Mouse (Mus musculus): ENCODE measurements around the gene Dpp10. TPM values are rescaled to one million over a fixed set of nuclear protein-coding genes. Genes with fewer than 3 reads are reported as not detected.

Dpp10 gene
- polyA plus RNA-seq, 1 experiment, result not detected

GRCm38 (mm10) chr1:123995780-123996179 is 49.6 kb downstream of the Dpp10 start:
- TF ChIP-seq CTCF (IDR thresholded peaks at IDR 0.05; ENCODE audit: low read depth, low read length) (no peak), POLR2A (IDR thresholded peaks at IDR 0.05; ENCODE audit: borderline replicate concordance, low read depth, low read length) (no peak)
- Histone ChIP-seq H3K4me1 (ENCODE audit: control insufficient read depth, insufficient read depth, low read length) (no peaks in the 10 kb centered on the region), H3K27ac (ENCODE audit: insufficient read depth, low read depth, low read length) (no peak overlapping the region), H3K4me3 (ENCODE audit: insufficient read depth, low read length) (no peak overlapping the region)

GRCm38 (mm10) chr1:123985324-123986024 is 59.9 kb downstream of the Dpp10 start:
- no peak for TF ChIP-seq CTCF (IDR thresholded peaks at IDR 0.05; ENCODE audit: low read depth, low read length)
- no peak for TF ChIP-seq POLR2A (IDR thresholded peaks at IDR 0.05; ENCODE audit: borderline replicate concordance, low read depth, low read length)
- Histone ChIP-seq H3K4me3 (ENCODE audit: insufficient read depth, low read length) (no peak overlapping the region), H3K4me1 (ENCODE audit: control insufficient read depth, insufficient read depth, low read length) (peaks cover 3% of the 10 kb centered on the region), H3K27ac (ENCODE audit: insufficient read depth, low read depth, low read length) (no peak overlapping the region)

GRCm38 (mm10) chr1:123978597-123978996 is 66.8 kb downstream of the Dpp10 start:
- Histone ChIP-seq H3K4me3 (ENCODE audit: insufficient read depth, low read length) (no peak overlapping the region), H3K27ac (ENCODE audit: insufficient read depth, low read depth, low read length) (no peak overlapping the region), H3K4me1 (ENCODE audit: control insufficient read depth, insufficient read depth, low read length) (no peaks in the 10 kb centered on the region)
- no peak for TF ChIP-seq CTCF (IDR thresholded peaks at IDR 0.05; ENCODE audit: low read depth, low read length)
- TF ChIP-seq POLR2A (IDR thresholded peaks at IDR 0.05; ENCODE audit: borderline replicate concordance, low read depth, low read length), result no peak

- H3K27ac ChIP-seq (ENCODE audit: insufficient read depth, low read depth, low read length), result no peak overlapping the region
- no peak overlapping the region for H3K4me3 ChIP-seq (ENCODE audit: insufficient read depth, low read length)
- TF ChIP-seq CTCF (IDR thresholded peaks at IDR 0.05; ENCODE audit: low read depth, low read length) (peak; percentile 66), POLR2A (IDR thresholded peaks at IDR 0.05; ENCODE audit: borderline replicate concordance, low read depth, low read length) (no peak)
- H3K4me1 ChIP-seq (ENCODE audit: control insufficient read depth, insufficient read depth, low read length), result no peaks in the 10 kb centered on the region
Measured at GRCm38 (mm10) chr1:123974621-123975020, 70.7 kb downstream of the Dpp10 start.

- Histone ChIP-seq H3K4me3 (ENCODE audit: insufficient read depth, low read length) (no peak overlapping the region), H3K4me1 (ENCODE audit: control insufficient read depth, insufficient read depth, low read length) (no peaks in the 10 kb centered on the region), H3K27ac (ENCODE audit: insufficient read depth, low read depth, low read length) (no peak overlapping the region)
- TF ChIP-seq CTCF (IDR thresholded peaks at IDR 0.05; ENCODE audit: low read depth, low read length), result no peak
- no peak for TF ChIP-seq POLR2A (IDR thresholded peaks at IDR 0.05; ENCODE audit: borderline replicate concordance, low read depth, low read length)
Measured at GRCm38 (mm10) chr1:123946149-123946548, 99.2 kb downstream of the Dpp10 start.

GRCm38 (mm10) chr1:123940826-123941225 is 104.5 kb downstream of the Dpp10 start:
- Histone ChIP-seq H3K4me1 (ENCODE audit: control insufficient read depth, insufficient read depth, low read length) (peaks cover 6% of the 10 kb centered on the region), H3K27ac (ENCODE audit: insufficient read depth, low read depth, low read length) (no peak overlapping the region), H3K4me3 (ENCODE audit: insufficient read depth, low read length) (no peak overlapping the region)
- TF ChIP-seq CTCF (IDR thresholded peaks at IDR 0.05; ENCODE audit: low read depth, low read length) (no peak), POLR2A (IDR thresholded peaks at IDR 0.05; ENCODE audit: borderline replicate concordance, low read depth, low read length) (no peak)

GRCm38 (mm10) chr1:123933812-123934727 is 111.3 kb downstream of the Dpp10 start:
- peaks cover 27% of the 10 kb centered on the region for H3K4me1 ChIP-seq (ENCODE audit: control insufficient read depth, insufficient read depth, low read length)
- peak overlapping the region; percentile 38 for H3K4me3 ChIP-seq (ENCODE audit: insufficient read depth, low read length)
- peak overlapping the region; percentile 99 for H3K27ac ChIP-seq (ENCODE audit: insufficient read depth, low read depth, low read length)
- TF ChIP-seq POLR2A (IDR thresholded peaks at IDR 0.05; ENCODE audit: borderline replicate concordance, low read depth, low read length) (no peak), CTCF (IDR thresholded peaks at IDR 0.05; ENCODE audit: low read depth, low read length) (no peak)

- Histone ChIP-seq H3K27ac (ENCODE audit: insufficient read depth, low read depth, low read length) (no peak overlapping the region), H3K4me3 (ENCODE audit: insufficient read depth, low read length) (no peak overlapping the region), H3K4me1 (ENCODE audit: control insufficient read depth, insufficient read depth, low read length) (peaks cover 10% of the 10 kb centered on the region)
- no peak for TF ChIP-seq POLR2A (IDR thresholded peaks at IDR 0.05; ENCODE audit: borderline replicate concordance, low read depth, low read length)
- TF ChIP-seq CTCF (IDR thresholded peaks at IDR 0.05; ENCODE audit: low read depth, low read length), result no peak
Measured at GRCm38 (mm10) chr1:123928003-123928370, 117.4 kb downstream of the Dpp10 start.

GRCm38 (mm10) chr1:123927278-123928002 is 117.9 kb downstream of the Dpp10 start:
- TF ChIP-seq CTCF (IDR thresholded peaks at IDR 0.05; ENCODE audit: low read depth, low read length) (no peak), POLR2A (IDR thresholded peaks at IDR 0.05; ENCODE audit: borderline replicate concordance, low read depth, low read length) (no peak)
- H3K27ac ChIP-seq (ENCODE audit: insufficient read depth, low read depth, low read length), result no peak overlapping the region
- H3K4me3 ChIP-seq (ENCODE audit: insufficient read depth, low read length), result no peak overlapping the region

More at GRCm38 (mm10) chr1:123927278-123928002, 117.9 kb downstream of the Dpp10 start:
- peaks cover 8% of the 10 kb centered on the region for H3K4me1 ChIP-seq (ENCODE audit: control insufficient read depth, insufficient read depth, low read length)

Measured in bone marrow macrophage, adult 2 months (primary cell).